Mouse (Mus musculus) lung, postnatal 25 days (tissue): ENCODE data around the gene Ikzf1.

ENCODE experiments used
- DNase-seq: peaks from one replicate; pipeline ENCODE4 v3.0.0; 2022; ENCODE audit warnings: low spot score

Ikzf1 gene

GRCm38 (mm10) chr11:11684930-11685852, at the start of gene Ikzf1:
Gene Ikzf1, plus strand, starts transcription at chr11:11685003.
- no peak for DNase-seq

DNA sequence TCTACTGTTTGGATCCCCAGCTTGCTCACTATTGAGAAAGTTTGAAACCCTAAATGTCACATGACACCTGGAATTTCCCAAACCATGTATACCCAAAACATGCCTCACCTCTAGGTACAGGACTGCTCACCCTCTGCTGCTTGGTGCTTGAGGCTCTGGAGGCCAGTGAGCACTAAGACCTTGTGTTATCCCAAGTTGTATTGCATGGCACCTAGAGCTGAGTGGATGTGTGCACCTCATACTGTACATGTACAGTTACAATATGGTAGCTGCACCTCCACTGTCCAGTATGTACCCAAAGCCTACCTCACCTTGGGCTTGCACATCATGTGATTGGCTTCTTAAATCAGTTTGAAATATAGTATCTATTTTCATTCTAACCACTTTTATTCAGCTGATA, 40.5 kb upstream of the Ikzf1 start:
- no peak for DNase-seq

GRCm38 (mm10) chr11:11656388-11656787, 28.4 kb upstream of the Ikzf1 start:
- DNase-seq, result no peak

- DNase-seq, result peak; percentile 26
These were observed 27.7 kb upstream of the Ikzf1 start for GRCm38 (mm10) chr11:11656995-11657530.

GRCm38 (mm10) chr11:11657634-11658033, 27.2 kb upstream of the Ikzf1 start:
- no peak for DNase-seq

DNA sequence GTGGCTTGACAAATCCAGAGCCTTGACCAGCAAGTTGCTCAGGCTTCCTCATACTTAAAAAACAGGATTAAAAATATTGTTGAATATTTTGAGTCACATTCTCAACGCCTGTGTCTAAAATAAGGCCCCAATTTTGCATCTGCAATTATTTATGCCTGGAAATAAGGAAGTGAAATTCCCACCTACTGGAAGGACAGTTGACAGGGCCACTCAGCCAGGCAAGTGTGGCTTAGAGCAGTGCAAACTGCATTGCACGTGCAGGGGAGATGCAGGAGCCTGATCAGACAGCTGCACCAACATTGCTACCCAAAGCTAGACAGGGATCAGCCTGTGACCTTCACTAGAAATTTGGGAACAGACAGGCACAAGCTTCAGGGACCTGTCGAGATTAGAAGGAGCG, 26.0 kb upstream of the Ikzf1 start:
- DNase-seq, result no peak

DNA sequence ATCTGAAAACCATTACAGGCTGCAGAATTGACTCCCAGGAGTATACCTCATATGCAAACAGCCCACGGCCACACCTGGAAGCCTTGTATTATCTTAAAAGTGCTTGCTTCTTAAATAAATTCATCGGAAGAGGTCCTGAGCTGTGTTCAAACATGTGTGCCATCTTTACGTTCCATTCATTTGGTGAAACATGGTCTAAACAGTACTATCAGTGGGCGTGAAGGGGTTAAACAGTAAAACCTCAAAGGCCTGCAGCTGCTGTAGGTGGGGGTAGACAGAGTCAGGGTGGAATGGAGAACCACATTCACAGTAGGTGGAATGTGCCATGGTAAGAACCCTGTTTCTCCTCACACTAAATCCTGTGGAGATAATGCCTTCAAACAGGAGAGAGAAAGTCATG, 24.2 kb upstream of the Ikzf1 start:
- no peak for DNase-seq

DNA sequence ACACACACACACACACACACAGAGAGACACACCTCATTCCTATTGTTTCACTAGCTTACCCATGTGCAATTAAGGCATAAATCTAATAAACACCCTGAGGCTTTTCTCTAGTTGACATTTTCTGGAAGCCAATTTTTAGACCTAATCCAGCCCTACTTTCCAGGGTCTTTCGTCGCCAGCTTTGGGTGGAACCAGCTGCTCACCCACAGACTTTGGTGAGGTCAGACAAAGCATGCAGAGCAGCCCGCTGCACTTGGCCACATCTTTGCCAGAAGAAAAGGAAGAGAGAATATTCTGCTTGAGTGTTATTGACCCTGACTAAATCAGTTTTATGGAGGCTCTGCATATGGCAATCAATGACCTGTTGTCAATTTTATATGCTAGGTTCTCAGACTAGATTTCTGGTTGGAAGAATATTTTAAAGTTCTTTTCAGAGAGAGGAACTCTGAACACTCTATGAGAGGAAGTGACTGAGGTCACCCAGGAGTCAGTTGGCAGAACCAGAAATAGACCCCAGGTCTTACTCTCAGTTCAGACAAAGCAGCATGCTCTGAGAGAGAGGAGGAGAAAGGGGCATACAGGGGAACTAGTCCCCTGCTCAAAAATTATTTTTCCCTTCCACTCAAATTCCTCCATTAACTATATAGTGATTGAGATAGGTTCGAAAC, 17.4 kb upstream of the Ikzf1 start:
- DNase-seq, result no peak

- no peak for DNase-seq
These were observed 16.9 kb upstream of the Ikzf1 start for GRCm38 (mm10) chr11:11667922-11668290.

- no peak for DNase-seq
These were observed 11.8 kb upstream of the Ikzf1 start for GRCm38 (mm10) chr11:11672974-11673373.

GRCm38 (mm10) chr11:11675063-11675462, 9.7 kb upstream of the Ikzf1 start:
- no peak for DNase-seq

GRCm38 (mm10) chr11:11676068-11676741, 8.6 kb upstream of the Ikzf1 start:
- DNase-seq, result no peak

GRCm38 (mm10) chr11:11677165-11677564, 7.6 kb upstream of the Ikzf1 start:
- DNase-seq, result no peak

GRCm38 (mm10) chr11:11678972-11679371, 5.8 kb upstream of the Ikzf1 start:
- DNase-seq, result no peak

GRCm38 (mm10) chr11:11684056-11684929, 510 bp upstream of the Ikzf1 start:
- no peak for DNase-seq

GRCm38 (mm10) chr11:11685853-11686395, 1.1 kb downstream of the Ikzf1 start:
- DNase-seq, result peak; percentile 83

DNA sequence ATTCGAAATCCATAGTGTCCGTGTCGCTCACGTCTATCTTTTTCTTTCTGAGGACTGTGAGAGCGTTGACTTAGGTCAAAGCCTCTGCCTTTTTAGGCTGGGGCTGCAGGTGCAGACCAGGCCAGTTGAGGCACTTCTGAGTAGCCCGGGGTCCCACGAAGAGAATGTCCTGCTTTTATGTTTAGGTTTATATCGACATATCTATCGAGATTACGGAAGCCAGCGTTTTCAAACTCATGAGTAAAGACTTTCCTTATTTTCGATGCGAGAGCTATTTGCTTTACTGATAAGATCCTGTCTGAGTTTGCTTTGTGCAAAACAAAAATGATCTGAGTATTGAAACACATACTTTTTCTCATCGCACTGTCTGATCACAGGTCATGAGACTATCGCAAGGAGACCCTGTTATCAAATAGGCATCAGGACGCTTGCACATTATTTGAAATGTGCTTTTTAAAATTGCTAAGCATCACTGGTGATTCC, 1.8 kb downstream of the Ikzf1 start:
- no peak for DNase-seq

GRCm38 (mm10) chr11:11687551-11688185, 2.9 kb downstream of the Ikzf1 start:
- DNase-seq, result no peak

- no peak for DNase-seq
These were observed 4.0 kb downstream of the Ikzf1 start for GRCm38 (mm10) chr11:11688766-11689330.

GRCm38 (mm10) chr11:11689701-11690058, 4.9 kb downstream of the Ikzf1 start:
- no peak for DNase-seq
